13 mouse cellular contexts compared by ENCODE assay signal in the genomic region with DNA sequence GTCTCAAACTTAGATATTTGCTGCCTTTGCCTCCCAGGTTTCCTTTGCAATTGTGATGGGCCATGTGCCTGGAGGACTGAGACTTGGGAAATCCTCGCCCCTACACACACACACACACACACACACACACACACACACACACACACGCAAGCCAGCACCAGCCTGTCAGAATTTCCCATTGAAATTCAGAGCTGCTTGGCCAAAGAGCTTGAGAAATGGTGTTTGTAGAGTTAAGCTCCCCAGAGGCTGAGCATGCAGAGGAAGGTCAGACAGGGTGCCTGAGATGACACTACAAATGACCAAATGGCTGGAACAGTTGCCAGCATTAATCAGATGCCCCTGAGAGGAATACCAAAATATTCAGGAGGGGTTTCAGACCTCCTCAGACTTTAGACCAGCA.
"Had no signal": no experiment of that assay in that cellular context is flagged by ENCODE, and none has a peak within 500 bp of the region (broad histone marks: within the 10 kb centered on the region; RNA-seq: fewer than 3 reads in every experiment).

No protein-coding gene starts in this region.

- H3K9me3 ChIP-seq: limb, embryonic 15.5 days; midbrain, embryonic 13.5 days; neural tube, embryonic 12.5 days had no signal

- H3K27ac ChIP-seq: kidney, postnatal 0 days; limb, embryonic 15.5 days; midbrain, embryonic 13.5 days; neural tube, embryonic 12.5 days had no signal

- DNase-seq: kidney, adult 8-10 months; layer of hippocampus, adult 9-11 months; layer of hippocampus, postnatal 36 days; lung, adult 2 months; lung, postnatal 36 days; right cerebral cortex, postnatal 25 days; thymus, postnatal 14 days had no signal

- H3K4me3 ChIP-seq: limb, embryonic 15.5 days; midbrain, embryonic 13.5 days; neural tube, embryonic 12.5 days had no signal

- H3K9ac ChIP-seq: limb, embryonic 15.5 days; midbrain, embryonic 13.5 days; neural tube, embryonic 12.5 days had no signal

- H3K27me3 ChIP-seq: limb, embryonic 15.5 days; midbrain, embryonic 13.5 days; neural tube, embryonic 12.5 days had no signal

- ATAC-seq: intestine, embryonic 16.5 days; lung, postnatal 0 days; midbrain, embryonic 13.5 days had no signal

- H3K4me2 ChIP-seq: limb, embryonic 15.5 days; midbrain, embryonic 13.5 days; neural tube, embryonic 12.5 days had no signal

- H3K36me3 ChIP-seq: limb, embryonic 15.5 days; midbrain, embryonic 13.5 days; neural tube, embryonic 12.5 days had no signal
